Mouse (Mus musculus): ENCODE measurements at regions not wholly inside any gene's neighbourhood (a gene's known extent, or its start where the extent isn't known, plus 50 kb on each side); places are given as distances from the start of the nearest gene placed in this dataset.
A peak's percentile ranks its signal among the peaks of the same experiment; 100 is the strongest.
"Not testable (repeated sequence)": the region's sequence is repeated elsewhere in the genome, so short reads cannot be mapped to it uniquely, and the experiment has no call there.

DNA sequence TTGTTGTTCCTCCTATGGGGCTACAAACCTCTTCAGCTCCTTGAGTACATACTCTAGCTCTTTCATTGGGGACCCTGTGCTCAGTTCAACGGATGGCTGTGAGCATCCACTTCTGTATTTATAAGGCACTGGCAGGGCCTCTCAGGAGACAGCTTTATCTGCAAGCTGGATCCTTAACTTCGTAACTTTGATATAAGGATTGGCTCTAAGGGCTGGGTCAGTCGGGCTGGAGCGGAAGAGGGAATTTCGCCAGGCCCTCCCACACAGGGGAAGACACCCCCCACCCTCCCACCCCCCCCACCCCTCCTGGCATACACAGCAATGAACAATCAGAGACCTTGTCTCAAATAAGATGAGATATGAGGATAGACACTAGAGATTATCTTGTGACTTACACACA, 304.3 kb upstream of the Chordc1 start:
- intact Hi-C loops (cut with DNase I) = no loop called here
- peak in 1 of 2 experiments; percentile 30 for DNase-seq

GRCm38 (mm10) chr9:18002557-18002956, 289.4 kb upstream of the Chordc1 start:
- intact Hi-C loops (cut with DNase I) = no loop called here
- no peak for DNase-seq

DNA sequence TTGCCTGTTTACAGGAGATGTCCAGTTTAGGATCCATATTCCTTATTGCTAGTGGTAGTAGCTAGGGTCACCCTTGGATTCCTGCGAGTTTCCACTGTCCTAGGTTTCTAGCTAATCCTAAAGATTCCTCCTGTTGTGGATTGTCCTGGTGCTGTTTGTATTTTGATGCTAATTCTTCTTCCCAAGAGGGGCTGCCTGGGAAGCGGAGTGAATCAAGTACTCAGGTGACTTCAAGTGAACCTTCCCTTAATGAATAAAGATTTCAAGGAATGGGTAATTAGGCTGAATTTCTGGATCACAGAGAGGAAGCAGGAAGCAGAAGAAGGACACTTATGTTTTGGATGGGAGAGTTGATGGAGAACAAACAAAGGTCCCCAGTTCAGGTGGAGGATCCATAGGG, 250.6 kb upstream of the Chordc1 start:
- intact Hi-C loops (cut with DNase I) = no loop called here
- DNase-seq = no peak

DNA sequence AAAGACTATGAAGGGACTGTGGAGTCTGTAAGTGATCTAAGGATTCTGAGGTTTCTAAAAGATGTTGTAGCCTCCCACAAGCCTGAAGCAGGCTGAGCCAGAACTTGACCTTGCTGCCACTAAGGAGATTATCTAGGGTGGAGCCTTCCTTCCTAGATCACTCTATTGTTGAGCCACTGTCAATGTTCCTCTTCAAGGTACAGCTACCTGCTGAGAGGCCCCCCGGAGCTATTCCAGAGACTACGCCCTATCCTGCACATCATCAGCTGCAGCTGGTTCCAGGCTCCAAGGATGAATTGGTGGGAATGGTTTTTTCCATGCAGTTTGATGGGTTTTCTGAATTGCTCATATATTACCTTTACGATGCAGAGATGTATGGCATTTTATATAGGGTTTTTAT, 249.3 kb upstream of the Chordc1 start:
- intact Hi-C loops (cut with DNase I); DNase-seq: not testable (repeated sequence)

GRCm38 (mm10) chr9:18076942-18077341, 215.0 kb upstream of the Chordc1 start:
- no peak for DNase-seq
- intact Hi-C loops (cut with DNase I) = no loop called here

DNA sequence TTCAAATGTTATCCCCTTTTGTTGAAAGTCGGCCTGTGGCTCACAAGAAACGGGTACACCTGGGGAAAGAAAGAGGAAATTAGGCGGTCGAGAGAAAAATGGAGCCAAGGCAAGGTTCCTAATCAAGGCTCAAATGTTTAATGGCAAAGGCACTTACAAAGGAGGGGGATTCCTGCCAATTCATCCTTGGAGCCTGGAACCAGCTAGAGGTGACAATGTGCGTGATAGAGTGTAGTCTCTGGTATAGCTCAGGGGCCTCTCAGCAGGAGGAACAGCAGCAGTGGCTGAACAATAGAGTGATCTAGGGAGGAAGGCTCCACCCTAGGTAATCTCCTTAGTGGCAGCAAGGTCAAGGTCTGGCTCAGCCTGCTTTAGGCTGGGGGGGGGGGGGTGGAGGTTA, 213.5 kb upstream of the Chordc1 start:
- DNase-seq; intact Hi-C loops (cut with DNase I): not testable (repeated sequence)

- DNase-seq; intact Hi-C loops (cut with DNase I): not testable (repeated sequence)
Measured at GRCm38 (mm10) chr9:18079120-18079519, 212.8 kb upstream of the Chordc1 start.

Measured in heart, postnatal 10 days (tissue).